Mouse (Mus musculus) intestine, embryonic 15.5 days (tissue): ENCODE measurements around the gene St6galnac3. TPM values are rescaled to one million over a fixed set of nuclear protein-coding genes. Genes with fewer than 3 reads are reported as not detected.
A peak's percentile ranks its signal among the peaks of the same experiment; 100 is the strongest.

Experiments
- ATAC-seq: fragments of 200-750 bp; cut with Nextera tagmentation; 2 replicates; pipeline ENCODE4 v1.8.0; 2017; ENCODE audit warnings: moderate TSS enrichment, moderate library complexity
- H3K27ac ChIP-seq: fragments of 300-500 bp; sonication (generic); 2 replicates; pipeline ENCODE4 v1.5.1; 2015; ENCODE audit warnings: mild to moderate bottlenecking, inconsistent platforms
- H3K27me3 ChIP-seq: fragments of 300-500 bp; sonication (generic); replicated peaks from 2 replicates; pipeline ENCODE4 v1.6.1; 2015; ENCODE audit warnings: inconsistent platforms
- H3K36me3 ChIP-seq: fragments of 300-500 bp; sonication (generic); 2 replicates; pipeline ENCODE4 v1.6.1; 2015; ENCODE audit warnings: inconsistent platforms
- H3K4me1 ChIP-seq: fragments of 300-500 bp; sonication (generic); replicated peaks from 2 replicates; pipeline ENCODE4 v1.6.1; 2015; ENCODE audit warnings: inconsistent platforms
- H3K4me2 ChIP-seq: fragments of 300-500 bp; sonication (generic); replicated peaks from 2 replicates; pipeline ENCODE4 v1.6.1; 2015; ENCODE audit warnings: mild to moderate bottlenecking, inconsistent platforms
- H3K4me3 ChIP-seq: fragments of 300-500 bp; sonication (generic); replicated peaks from 2 replicates; pipeline ENCODE4 v1.5.1; 2015; ENCODE audit warnings: inconsistent platforms
- H3K9ac ChIP-seq: fragments of 300-500 bp; sonication (generic); 2 replicates; pipeline ENCODE4 v1.6.1; 2015; ENCODE audit warnings: inconsistent platforms
- H3K9me3 ChIP-seq: fragments of 300-500 bp; sonication (generic); 2 replicates; pipeline ENCODE4 v1.6.1; 2016; ENCODE audit warnings: inconsistent platforms
- WGBS: fragments of 180-500 bp; shearing (Covaris S2); methylation state at CpG from one replicate; pipeline ENCODE4 v1.1.7; 2015; 5-methylcytosine and 5-hydroxymethylcytosine counted together
- polyA plus RNA-seq: library from polyadenylated mRNA; unstranded; fragments of >200 nt; fragmentation: Nextera tagmentation; extraction: Ambion mirVana; gene quantifications from 2 replicates; pipeline ENCODE4 v1.2.1, GENCODE M21; 2015

St6galnac3 gene
- polyA plus RNA-seq, 1 experiment from 2014 or later: 34.5 TPM

DNA sequence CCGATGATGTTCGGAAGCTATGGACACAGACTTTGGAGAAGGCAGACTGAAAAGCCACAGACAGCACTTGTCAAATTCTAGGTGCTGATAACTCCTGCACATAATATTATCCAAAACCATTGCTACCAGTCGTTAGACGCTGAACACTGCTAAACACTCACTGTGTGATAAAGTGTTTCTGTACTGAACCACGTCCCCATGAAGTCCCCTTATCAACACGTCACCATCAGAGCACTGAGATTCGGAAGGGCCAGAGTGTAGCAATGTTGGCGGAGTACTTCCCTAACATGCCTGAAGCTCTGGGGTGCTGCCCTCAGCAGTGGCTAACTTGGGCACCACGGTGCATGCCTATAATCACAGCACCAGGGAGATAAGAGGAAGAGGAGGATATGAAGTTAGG, 43.3 kb downstream of the St6galnac3 start:
- Histone ChIP-seq H3K4me1 (no peaks in the 10 kb centered on the region), H3K4me3 (no peak overlapping the region), H3K9ac (no peak overlapping the region), H3K27me3 (no peaks in the 10 kb centered on the region), H3K4me2 (no peak overlapping the region), H3K9me3 (no peaks in the 10 kb centered on the region), H3K27ac (no peak overlapping the region), H3K36me3 (no peaks in the 10 kb centered on the region)
- WGBS: 90% methylated on average over 9 of the region's 9 CpGs
- no peak for ATAC-seq

DNA sequence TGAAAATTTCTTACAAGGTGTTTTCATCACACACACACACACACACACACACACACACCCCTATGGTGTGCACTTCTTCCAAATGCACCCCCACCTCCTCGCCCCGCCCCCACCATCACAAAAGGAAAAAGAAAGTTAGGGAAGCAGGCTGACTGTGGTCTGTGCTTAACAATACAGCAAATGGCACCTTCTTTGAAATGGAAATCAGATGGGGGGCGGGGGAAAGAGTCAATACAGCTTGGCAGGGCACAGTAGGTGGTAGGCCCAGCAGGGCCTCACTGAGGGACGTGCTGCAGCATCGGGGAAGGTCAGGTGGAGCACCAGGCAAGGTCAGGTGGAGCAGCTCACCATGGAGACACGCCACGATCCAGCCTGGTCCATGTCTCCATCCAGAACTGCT, 49.1 kb downstream of the St6galnac3 start:
- no peak overlapping the region for H3K27ac ChIP-seq
- H3K4me1 ChIP-seq: 0 out of 2 replicates have a peak, but pooled peaks cover 3% of the 10 kb centered on the region
- H3K9me3 ChIP-seq: no peaks in the 10 kb centered on the region
- no peak overlapping the region for H3K9ac ChIP-seq
- 51% methylated on average over 7 of the region's 7 CpGs for WGBS
- H3K27me3 ChIP-seq: no peaks in the 10 kb centered on the region
- no peak overlapping the region for H3K4me2 ChIP-seq
- H3K4me3 ChIP-seq: no peak overlapping the region
- no peaks in the 10 kb centered on the region for H3K36me3 ChIP-seq
- ATAC-seq: no peak

- Histone ChIP-seq H3K9ac (no peak overlapping the region), H3K4me3 (no peak overlapping the region), H3K27me3 (no peaks in the 10 kb centered on the region), H3K4me2 (no peak overlapping the region), H3K27ac (no peak overlapping the region), H3K4me1 (0 out of 2 replicates have a peak, but pooled peaks cover 3% of the 10 kb centered on the region), H3K9me3 (no peaks in the 10 kb centered on the region), H3K36me3 (no peaks in the 10 kb centered on the region)
- peak; percentile 32; the same call in 1 of the 2 replicates for ATAC-seq
- 52% methylated on average over 12 of the region's 12 CpGs for WGBS
Observed at GRCm38 (mm10) chr3:153675073-153675472, 49.9 kb downstream of the St6galnac3 start.

DNA sequence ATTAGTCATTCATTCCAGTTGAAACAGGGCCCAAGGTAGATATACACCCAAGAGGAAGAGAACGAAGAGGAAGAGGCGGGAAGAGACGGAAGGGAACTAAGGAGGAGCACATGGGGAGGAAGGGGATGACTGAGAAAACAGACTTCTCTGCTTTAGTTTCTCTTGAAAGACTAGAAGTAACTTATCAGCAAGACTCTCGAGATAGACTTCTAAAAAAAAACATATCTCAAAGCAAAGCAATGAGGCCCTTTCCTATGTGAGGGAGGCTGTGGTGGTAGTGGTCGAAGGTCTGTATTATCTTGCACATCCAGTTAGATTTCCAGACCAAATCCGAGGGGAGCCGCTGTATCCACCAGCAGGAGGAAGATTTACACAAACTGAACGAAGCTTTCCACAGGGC, 50.6 kb downstream of the St6galnac3 start:
- no peak overlapping the region for H3K27ac ChIP-seq
- no peak overlapping the region for H3K4me3 ChIP-seq
- no peak overlapping the region for H3K4me2 ChIP-seq
- H3K36me3 ChIP-seq: no peaks in the 10 kb centered on the region
- 0 out of 2 replicates have a peak, but pooled peaks cover 3% of the 10 kb centered on the region for H3K4me1 ChIP-seq
- no peak for ATAC-seq
- no peak overlapping the region for H3K9ac ChIP-seq
- H3K27me3 ChIP-seq: no peaks in the 10 kb centered on the region
- H3K9me3 ChIP-seq: no peaks in the 10 kb centered on the region
- WGBS: 79% methylated on average over 8 of the region's 8 CpGs

DNA sequence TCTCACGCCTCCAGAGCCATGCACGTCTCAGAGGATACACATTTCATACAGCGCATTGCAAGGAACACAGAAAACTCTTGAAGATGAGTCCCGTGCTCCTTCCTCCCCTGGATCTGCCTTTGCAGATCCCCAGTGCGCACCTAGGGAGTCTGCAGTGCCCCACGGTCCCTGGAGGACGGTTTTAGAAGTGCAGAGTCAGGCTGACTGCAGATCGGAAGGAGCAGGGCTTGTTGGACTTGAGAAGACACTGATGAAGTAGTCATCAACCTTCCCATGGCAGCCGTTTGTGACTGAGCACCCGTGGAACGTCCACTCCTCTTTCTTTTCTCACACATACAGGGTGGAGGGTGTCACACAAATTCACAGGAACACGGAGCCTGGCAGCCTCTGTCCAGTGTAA, 51.5 kb downstream of the St6galnac3 start:
- no peak overlapping the region for H3K9ac ChIP-seq
- H3K4me1 ChIP-seq: peaks cover 8% of the 10 kb centered on the region; the same call in 1 of the 2 replicates
- H3K4me2 ChIP-seq: no peak overlapping the region
- no peak for ATAC-seq
- H3K4me3 ChIP-seq: no peak overlapping the region
- H3K27ac ChIP-seq: no peak overlapping the region
- no peaks in the 10 kb centered on the region for H3K27me3 ChIP-seq
- no peaks in the 10 kb centered on the region for H3K36me3 ChIP-seq
- no peaks in the 10 kb centered on the region for H3K9me3 ChIP-seq
- WGBS: 76% methylated on average over 12 of the region's 12 CpGs

DNA sequence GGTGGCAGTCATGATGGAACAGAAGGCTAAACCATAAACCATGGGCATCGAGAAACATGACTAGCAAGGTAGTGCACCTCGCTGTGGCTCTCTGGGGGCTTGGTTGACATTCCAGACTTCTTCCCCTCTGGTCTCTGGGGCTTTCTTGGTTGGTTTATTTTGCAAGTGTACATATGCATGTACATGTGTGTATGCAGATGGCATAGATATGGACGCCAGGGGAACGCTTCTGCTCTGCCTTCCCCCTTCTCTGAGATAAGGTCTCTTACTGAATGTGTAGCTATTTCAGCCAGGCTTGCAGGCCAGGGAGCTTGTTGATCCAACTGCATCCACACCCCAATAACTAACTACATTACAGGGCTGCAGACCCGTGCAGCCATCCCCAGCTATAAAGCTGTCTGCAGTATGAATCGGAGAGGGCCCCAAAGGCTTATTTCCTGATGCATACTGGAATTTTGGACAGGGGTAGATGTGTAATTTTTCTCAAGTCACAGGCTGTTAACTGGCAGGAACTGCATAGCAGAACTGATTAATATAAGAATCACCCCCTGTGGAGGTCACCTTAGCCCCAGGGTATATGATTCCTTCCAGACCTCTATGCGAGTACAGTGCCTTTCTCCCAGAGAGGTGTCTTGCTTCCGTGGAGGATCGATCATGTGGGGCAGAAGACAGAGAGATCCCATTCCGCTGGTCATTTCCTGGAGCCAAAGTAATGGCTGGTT, 53.9 kb downstream of the St6galnac3 start:
- Histone ChIP-seq H3K4me1 (peaks cover 9% of the 10 kb centered on the region; the same call in 1 of the 2 replicates), H3K9me3 (no peaks in the 10 kb centered on the region), H3K4me2 (no peak overlapping the region), H3K4me3 (no peak overlapping the region), H3K27me3 (no peaks in the 10 kb centered on the region), H3K36me3 (no peaks in the 10 kb centered on the region), H3K9ac (no peak overlapping the region), H3K27ac (no peak overlapping the region)
- no peak for ATAC-seq
- 84% methylated on average over 10 of the region's 10 CpGs for WGBS

GRCm38 (mm10) chr3:153669737-153670435, 55.1 kb downstream of the St6galnac3 start:
- Histone ChIP-seq H3K9me3 (no peaks in the 10 kb centered on the region), H3K27me3 (no peaks in the 10 kb centered on the region), H3K4me3 (no peak overlapping the region), H3K9ac (no peak overlapping the region), H3K4me2 (no peak overlapping the region), H3K4me1 (peaks cover 7% of the 10 kb centered on the region; the same call in 1 of the 2 replicates), H3K27ac (no peak overlapping the region), H3K36me3 (no peaks in the 10 kb centered on the region)
- 72% methylated on average over 13 of the region's 13 CpGs for WGBS
- no peak for ATAC-seq

GRCm38 (mm10) chr3:153669329-153669728, 55.6 kb downstream of the St6galnac3 start:
- 64% methylated on average over 8 of the region's 8 CpGs for WGBS
- Histone ChIP-seq H3K4me1 (peaks cover 7% of the 10 kb centered on the region; the same call in 1 of the 2 replicates), H3K9ac (no peak overlapping the region), H3K4me3 (no peak overlapping the region), H3K4me2 (no peak overlapping the region), H3K27ac (no peak overlapping the region), H3K9me3 (no peaks in the 10 kb centered on the region), H3K36me3 (no peaks in the 10 kb centered on the region), H3K27me3 (no peaks in the 10 kb centered on the region)
- ATAC-seq: no peak

DNA sequence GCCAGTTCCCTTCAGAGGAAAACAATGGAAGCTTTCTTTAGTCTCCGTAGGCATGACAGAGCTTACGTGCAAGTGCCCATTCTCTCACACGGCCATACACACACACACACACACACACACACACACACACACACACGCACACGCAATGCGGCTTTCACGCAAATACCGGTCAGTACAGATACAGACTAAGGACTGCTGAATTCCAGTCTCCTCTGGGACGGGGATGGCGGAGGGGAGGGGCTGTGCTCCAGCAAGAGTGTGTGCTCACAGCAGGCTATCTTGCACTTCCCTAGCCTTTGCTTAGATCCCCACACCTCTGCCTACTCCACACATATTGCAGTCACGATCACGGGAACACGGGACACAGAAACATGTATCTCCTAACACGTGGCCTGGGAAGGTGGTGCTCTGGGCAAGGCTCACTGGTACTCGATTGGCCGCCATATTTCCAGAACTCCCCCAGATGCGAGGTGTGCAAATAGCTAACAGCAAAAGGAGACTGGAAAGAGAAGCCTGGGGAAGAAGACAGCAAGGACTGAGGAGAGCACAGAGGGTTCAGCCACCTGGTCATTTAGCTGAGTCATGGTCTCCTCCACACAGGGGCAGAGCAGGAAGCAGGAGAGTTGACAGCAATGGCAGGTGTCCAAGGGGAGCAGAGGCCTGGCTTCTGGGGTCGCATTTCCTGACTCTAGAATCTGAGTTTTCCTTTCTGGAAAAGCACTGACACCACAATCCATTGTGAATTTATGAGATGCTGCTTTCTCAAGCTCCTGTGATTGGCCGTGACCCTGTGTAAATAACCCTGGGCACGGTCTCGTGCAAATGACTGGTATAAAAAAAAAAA, 56.3 kb downstream of the St6galnac3 start:
- Histone ChIP-seq H3K4me1 (peaks cover 7% of the 10 kb centered on the region; the same call in 1 of the 2 replicates), H3K36me3 (no peaks in the 10 kb centered on the region), H3K9me3 (no peaks in the 10 kb centered on the region), H3K9ac (no peak overlapping the region), H3K4me2 (no peak overlapping the region), H3K27ac (no peak overlapping the region), H3K27me3 (no peaks in the 10 kb centered on the region), H3K4me3 (no peak overlapping the region)
- peak; percentile 52; the same call in 1 of the 2 replicates for ATAC-seq
- WGBS: 73% methylated on average over 21 of the region's 21 CpGs

DNA sequence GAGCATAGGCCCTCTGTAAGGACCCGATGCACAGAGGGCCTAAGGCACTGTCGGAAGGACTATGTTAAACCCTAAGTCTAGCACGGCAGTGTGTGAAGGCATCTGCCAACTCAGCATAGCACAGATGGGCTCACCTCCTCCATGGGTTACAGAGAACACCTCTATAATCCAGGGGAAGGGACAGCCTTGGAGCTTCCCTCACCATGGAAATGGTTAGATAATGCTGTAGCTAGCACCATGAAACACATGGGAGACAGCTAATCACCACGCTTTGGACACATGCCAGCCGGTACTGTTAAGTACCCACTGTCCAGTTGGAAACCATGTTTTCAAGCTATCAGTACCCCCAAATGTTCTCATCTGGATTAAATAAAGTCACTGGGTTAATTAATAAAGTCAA, 60.3 kb downstream of the St6galnac3 start:
- Histone ChIP-seq H3K4me1 (peaks cover 7% of the 10 kb centered on the region; the same call in 1 of the 2 replicates), H3K36me3 (no peaks in the 10 kb centered on the region), H3K4me3 (no peak overlapping the region), H3K4me2 (no peak overlapping the region), H3K27ac (no peak overlapping the region), H3K9me3 (no peaks in the 10 kb centered on the region), H3K9ac (no peak overlapping the region), H3K27me3 (no peaks in the 10 kb centered on the region)
- 92% methylated on average over 5 of the region's 5 CpGs for WGBS
- no peak for ATAC-seq

GRCm38 (mm10) chr3:153663841-153664427, 61.0 kb downstream of the St6galnac3 start:
- ATAC-seq: no peak
- H3K36me3 ChIP-seq: no peaks in the 10 kb centered on the region
- H3K4me1 ChIP-seq: peaks cover 6% of the 10 kb centered on the region; the same call in 1 of the 2 replicates
- H3K4me3 ChIP-seq: no peak overlapping the region
- no peak overlapping the region for H3K9ac ChIP-seq
- H3K27me3 ChIP-seq: no peaks in the 10 kb centered on the region
- H3K27ac ChIP-seq: no peak overlapping the region
- H3K4me2 ChIP-seq: no peak overlapping the region
- WGBS: 48% methylated on average over 10 of the region's 10 CpGs
- no peaks in the 10 kb centered on the region for H3K9me3 ChIP-seq

- WGBS: 89% methylated on average over 9 of the region's 9 CpGs
- no peaks in the 10 kb centered on the region for H3K4me1 ChIP-seq
- H3K9ac ChIP-seq: no peak overlapping the region
- no peak overlapping the region for H3K27ac ChIP-seq
- ATAC-seq: no peak
- no peaks in the 10 kb centered on the region for H3K9me3 ChIP-seq
- H3K4me3 ChIP-seq: no peak overlapping the region
- H3K36me3 ChIP-seq: no peaks in the 10 kb centered on the region
- H3K27me3 ChIP-seq: no peaks in the 10 kb centered on the region
- no peak overlapping the region for H3K4me2 ChIP-seq
Observed at GRCm38 (mm10) chr3:153662796-153663195, 62.2 kb downstream of the St6galnac3 start.
